Mouse (Mus musculus): Measurements from ENCODE around the gene C1qtnf9.

The C1qtnf9 gene

DNA sequence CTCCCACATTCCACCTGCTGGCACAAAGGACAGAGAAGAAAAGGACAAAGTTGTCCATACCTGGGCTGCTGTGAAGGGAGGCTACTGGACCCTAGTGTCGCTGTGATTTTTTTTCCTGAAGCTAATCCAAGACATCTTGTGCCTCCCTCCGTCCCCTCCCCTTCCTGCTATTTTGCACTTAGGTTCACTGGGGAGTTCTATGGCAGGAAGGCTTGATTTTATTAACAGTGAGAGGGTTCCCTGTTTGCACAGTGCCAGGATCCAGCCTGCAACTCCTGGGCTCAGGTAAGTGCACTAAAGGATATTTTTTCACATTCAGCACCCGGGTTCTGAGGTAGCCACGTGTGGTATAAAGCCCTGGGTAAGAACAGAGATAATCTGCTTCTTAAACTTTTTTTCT lies at the start of gene C1qtnf9:
C1qtnf9 (plus strand) TSS at position 251 of the 400 bp plus-strand sequence.
- DNase-seq (ENCODE audit: low spot score in 2 of 2), result no peak

DNA sequence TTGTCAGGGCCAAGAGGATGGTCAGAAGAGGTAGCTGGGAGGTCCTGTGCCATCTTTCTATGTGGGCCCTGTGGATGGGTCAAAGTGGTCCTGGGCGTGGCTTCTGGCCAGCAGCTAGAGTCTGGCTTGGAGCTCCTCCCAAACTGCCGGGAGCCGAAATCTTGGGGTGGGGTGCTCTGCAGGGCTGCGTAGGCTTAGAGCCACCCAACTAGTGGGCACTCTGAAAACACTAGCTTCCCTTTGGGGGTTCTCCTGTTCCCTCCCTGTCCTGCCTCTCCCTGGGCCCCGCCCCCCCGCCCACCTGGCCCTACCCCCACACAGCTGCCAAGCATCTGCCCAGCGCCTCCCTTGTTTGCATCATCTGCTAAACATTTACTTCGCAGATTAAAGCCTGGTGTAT lies 46.6 kb upstream of the C1qtnf9 start:
- no peak for DNase-seq (ENCODE audit: low spot score in 2 of 2)

DNA sequence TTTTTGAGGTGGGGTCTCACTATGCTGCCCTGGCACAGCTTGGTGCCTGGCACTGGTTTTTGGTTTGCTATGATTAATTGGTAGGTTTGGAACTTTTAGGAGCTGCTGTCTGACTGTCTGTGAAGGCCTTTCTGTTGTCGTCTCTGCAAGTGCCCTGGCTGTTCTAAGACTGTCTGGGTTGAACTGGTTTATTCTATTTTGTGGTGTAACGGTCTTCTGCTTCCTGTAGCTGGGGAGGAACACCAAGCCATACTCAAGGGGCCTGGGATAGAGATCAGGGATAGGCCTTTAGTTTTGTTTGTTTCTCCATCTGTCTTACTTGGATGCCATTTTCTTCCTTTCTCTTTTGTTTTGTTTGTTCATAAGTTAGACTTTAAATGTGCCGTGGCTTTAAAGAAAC lies 46.0 kb upstream of the C1qtnf9 start:
- DNase-seq (ENCODE audit: low spot score in 2 of 2), result no peak

- DNase-seq (ENCODE audit: low spot score in 2 of 2), result peak in 1 of 2 experiments; percentile 40
Measured at GRCm38 (mm10) chr14:60726091-60726490, 41.8 kb upstream of the C1qtnf9 start.

GRCm38 (mm10) chr14:60727130-60727529 lies 40.8 kb upstream of the C1qtnf9 start:
- no peak for DNase-seq (ENCODE audit: low spot score in 2 of 2)

GRCm38 (mm10) chr14:60732081-60732480 lies 35.9 kb upstream of the C1qtnf9 start:
- no peak for DNase-seq (ENCODE audit: low spot score in 2 of 2)

DNA sequence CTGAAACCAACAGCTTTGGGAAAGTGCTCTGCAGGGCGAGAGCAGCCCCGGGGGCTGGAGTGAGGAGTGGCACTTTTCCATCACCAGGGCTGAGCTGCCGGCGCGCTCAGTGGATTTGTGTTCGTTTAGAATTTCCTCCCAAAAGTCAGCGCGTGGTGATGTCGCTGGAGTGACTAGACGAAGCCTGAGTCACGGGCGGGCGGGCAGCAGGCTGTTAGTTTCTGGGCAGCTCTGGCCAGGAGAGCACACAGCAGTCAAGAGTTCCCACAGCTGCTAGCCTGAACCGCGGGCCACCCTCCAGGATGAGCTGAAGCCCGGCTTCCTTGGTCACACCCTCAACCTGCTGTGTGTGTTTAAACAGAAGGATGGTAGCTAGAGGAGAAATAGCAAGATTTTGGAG lies 35.1 kb upstream of the C1qtnf9 start:
- DNase-seq (ENCODE audit: low spot score in 2 of 2), result peak in 1 of 2 experiments; percentile 39

- no peak for DNase-seq (ENCODE audit: low spot score in 2 of 2)
Measured at GRCm38 (mm10) chr14:60733706-60734105, 34.2 kb upstream of the C1qtnf9 start.

GRCm38 (mm10) chr14:60735206-60735605 lies 32.7 kb upstream of the C1qtnf9 start:
- DNase-seq (ENCODE audit: low spot score in 2 of 2), result no peak

- no peak for DNase-seq (ENCODE audit: low spot score in 2 of 2)
Measured at GRCm38 (mm10) chr14:60735848-60736547, 31.9 kb upstream of the C1qtnf9 start.

GRCm38 (mm10) chr14:60736591-60737192 lies 31.2 kb upstream of the C1qtnf9 start:
- DNase-seq (ENCODE audit: low spot score in 2 of 2), result no peak

- no peak for DNase-seq (ENCODE audit: low spot score in 2 of 2)
Measured at GRCm38 (mm10) chr14:60737202-60737611, 30.7 kb upstream of the C1qtnf9 start.

GRCm38 (mm10) chr14:60738434-60738938 lies 29.4 kb upstream of the C1qtnf9 start:
- DNase-seq (ENCODE audit: low spot score in 2 of 2), result no peak

DNA sequence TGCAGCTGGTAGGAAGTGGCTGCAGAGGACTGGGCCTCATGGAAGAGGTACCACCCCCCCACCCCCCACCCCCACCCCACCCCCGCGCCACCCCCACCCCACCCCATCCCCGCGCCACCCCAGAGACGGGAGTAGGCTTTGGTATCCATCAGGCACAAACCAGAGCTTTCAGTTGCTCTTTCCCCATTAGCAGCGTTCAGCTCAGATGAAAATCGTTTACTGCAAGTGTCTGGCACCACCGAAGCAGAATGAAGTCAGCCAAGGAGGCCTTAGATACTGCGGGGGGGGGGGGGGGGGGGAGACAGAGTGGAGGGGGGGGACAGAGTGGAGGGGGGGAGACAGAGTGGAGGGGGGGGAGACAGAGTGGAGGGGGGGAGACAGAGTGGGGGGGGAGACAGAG lies 28.8 kb upstream of the C1qtnf9 start:
- DNase-seq (ENCODE audit: low spot score in 2 of 2), result no peak

- no peak for DNase-seq (ENCODE audit: low spot score in 2 of 2)
Measured at GRCm38 (mm10) chr14:60739616-60740015, 28.3 kb upstream of the C1qtnf9 start.

- DNase-seq (ENCODE audit: low spot score in 2 of 2), result no peak
Measured at GRCm38 (mm10) chr14:60740507-60740906, 27.4 kb upstream of the C1qtnf9 start.

GRCm38 (mm10) chr14:60741033-60741432 lies 26.9 kb upstream of the C1qtnf9 start:
- DNase-seq (ENCODE audit: low spot score in 2 of 2), result no peak

DNA sequence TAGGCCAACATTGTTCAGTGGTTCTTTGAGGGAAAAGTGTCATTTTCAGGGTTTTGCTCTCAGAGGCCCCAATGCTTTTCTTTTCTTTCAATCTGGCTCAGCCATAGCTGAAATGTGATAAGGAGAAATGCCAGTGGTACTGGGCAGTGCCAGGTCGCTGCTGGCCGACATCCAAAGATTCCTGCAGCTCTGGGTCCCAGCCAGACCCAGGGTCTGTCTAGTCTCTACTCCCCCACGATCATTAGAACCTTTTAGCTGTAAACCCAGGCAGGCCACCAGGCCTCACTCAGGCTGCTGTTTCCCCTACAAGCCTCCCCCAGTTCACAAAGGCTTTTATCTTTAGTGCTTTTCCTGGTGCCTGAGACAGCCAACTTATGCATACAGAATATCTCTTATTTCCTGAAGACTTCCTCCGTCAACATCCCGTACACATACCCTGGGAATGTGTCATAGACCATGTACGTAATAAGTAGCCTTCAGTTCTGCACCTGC lies 26.4 kb upstream of the C1qtnf9 start:
- DNase-seq (ENCODE audit: low spot score in 2 of 2), result no peak

DNA sequence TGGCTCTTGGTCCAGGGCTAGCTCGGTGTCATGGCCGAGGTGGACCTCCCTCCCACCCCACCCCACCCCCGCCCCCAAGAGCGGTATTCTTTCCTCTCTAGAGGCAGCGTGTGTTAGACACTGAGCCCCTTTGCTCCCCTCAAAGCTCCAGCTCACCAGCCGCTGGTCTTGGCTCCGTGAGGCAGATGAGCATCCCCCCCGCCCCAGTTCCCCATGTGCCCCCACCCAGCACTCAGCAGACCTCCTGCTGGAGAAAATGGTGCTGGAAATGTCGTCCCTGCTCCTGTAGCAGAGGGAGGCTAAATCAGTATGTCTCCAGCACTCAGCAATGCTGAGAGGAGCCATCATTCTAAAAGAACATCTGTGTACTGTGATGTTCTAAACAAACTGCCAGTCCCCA lies 24.3 kb upstream of the C1qtnf9 start:
- no peak for DNase-seq (ENCODE audit: low spot score in 2 of 2)

DNA sequence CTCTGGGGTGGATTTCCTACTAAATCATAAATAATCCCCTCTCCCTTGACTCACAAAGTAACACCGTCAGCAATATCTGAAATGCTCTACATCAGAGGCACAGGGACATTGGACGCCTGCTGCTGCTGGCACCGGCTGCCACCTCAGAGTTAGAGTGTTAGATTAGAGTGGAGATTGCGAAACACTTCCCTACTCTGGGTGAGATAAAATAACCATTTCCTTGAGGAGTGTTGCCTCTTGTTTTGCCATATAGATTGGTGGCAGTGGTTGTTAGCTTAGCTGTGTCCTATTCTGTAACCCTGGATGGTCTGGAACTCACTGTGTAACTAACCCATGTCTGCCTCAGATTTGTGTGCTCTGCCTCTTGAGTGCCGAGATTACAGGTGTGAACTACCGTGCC lies 22.7 kb upstream of the C1qtnf9 start:
- DNase-seq (ENCODE audit: low spot score in 2 of 2), result no peak

- no peak for DNase-seq (ENCODE audit: low spot score in 2 of 2)
Measured at GRCm38 (mm10) chr14:60746141-60746540, 21.8 kb upstream of the C1qtnf9 start.

DNA sequence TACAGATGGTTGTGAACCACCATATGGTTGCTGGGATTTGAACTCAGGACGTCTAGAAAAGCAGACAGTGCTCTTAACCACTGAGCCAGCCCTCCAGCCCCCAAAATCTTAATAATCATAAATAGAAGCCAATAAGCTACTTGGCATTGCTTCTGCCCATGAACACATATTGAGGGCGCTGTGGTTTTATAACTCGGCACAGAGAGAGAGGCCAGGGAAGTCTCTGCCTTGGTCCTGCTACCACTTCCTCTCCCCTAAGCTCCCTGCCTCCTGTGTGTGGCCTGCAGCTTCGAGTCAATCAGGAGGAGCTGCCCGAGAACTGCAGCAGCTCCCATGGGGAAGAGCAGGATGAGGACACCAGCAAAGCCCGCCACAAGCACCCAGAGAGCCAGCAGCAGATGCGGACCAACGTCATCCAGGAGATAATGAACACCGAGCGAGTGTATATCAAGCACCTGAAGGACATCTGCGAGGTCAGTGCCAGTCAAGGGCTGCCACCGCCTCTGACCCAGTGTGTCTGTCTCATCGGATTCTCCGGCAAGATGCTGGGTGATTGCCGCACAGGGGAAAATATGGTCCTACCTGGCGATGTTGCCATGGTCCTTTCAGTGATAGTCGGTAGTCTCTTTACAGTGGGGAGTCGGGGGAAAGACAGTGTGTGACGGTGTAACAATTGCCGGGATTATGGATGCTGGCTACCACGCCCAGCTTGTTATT lies 20.6 kb upstream of the C1qtnf9 start:
- DNase-seq (ENCODE audit: low spot score in 2 of 2), result no peak

GRCm38 (mm10) chr14:60749880-60750279 lies 18.1 kb upstream of the C1qtnf9 start:
- DNase-seq (ENCODE audit: low spot score in 2 of 2), result no peak

Measured in urinary bladder, postnatal 36 days (tissue).